Mouse (Mus musculus) myocyte (in vitro differentiated cells): ENCODE data around the gene Kctd6.

Experiments
- CEBPB ChIP-seq: IDR thresholded peaks from 2 replicates; pipeline ENCODE4 v1.6.1; 2011; ENCODE audit warnings: mild to moderate bottlenecking, moderate library complexity; ENCODE audit not compliant: poor library complexity, insufficient read depth, severe bottlenecking
- E2F4 ChIP-seq: IDR thresholded peaks from one replicate; pipeline ENCODE4 v1.6.1; 2011; ENCODE audit warnings: mild to moderate bottlenecking, control low read depth, moderate library complexity; ENCODE audit not compliant: insufficient read depth
- MAX ChIP-seq: IDR thresholded peaks from one replicate; pipeline ENCODE4 v1.6.1; 2011; ENCODE audit warnings: low read depth, mild to moderate bottlenecking, control low read depth
- MYOD1 ChIP-seq, 3 experiments: IDR thresholded peaks; one replicate each; pipeline ENCODE4 v1.6.1; 2011; ENCODE audit warnings: control low read depth in 2 of 3, low read depth in 2 of 3, mild to moderate bottlenecking in 2 of 3, moderate library complexity in 1 of 3; ENCODE audit not compliant: insufficient read length in 2 of 3, control insufficient read depth in 1 of 3
- MYOG ChIP-seq, 3 experiments: IDR thresholded peaks; one replicate each; pipeline ENCODE4 v1.6.1; 2011; ENCODE audit warnings: control low read depth in 2 of 3, low read depth in 2 of 3, mild to moderate bottlenecking in 2 of 3; ENCODE audit not compliant: insufficient read length in 2 of 3, control insufficient read depth in 1 of 3, insufficient read depth in 1 of 3
- POLR2A ChIP-seq: IDR thresholded peaks from one replicate; pipeline ENCODE4 v1.6.1; 2011; ENCODE audit warnings: low read depth, mild to moderate bottlenecking, control low read depth, moderate library complexity; ENCODE audit not compliant: insufficient read length
- POLR2AphosphoS2 ChIP-seq: IDR thresholded peaks from one replicate; pipeline ENCODE4 v1.6.1; 2011; ENCODE audit warnings: low read depth, control low read depth; ENCODE audit not compliant: insufficient read length
- REST ChIP-seq: IDR thresholded peaks from one replicate; pipeline ENCODE4 v1.6.1; 2011; ENCODE audit warnings: mild to moderate bottlenecking, control low read depth, moderate library complexity; ENCODE audit not compliant: insufficient read depth, insufficient read length
- SRF ChIP-seq: IDR thresholded peaks from one replicate; pipeline ENCODE4 v1.6.1; 2011; ENCODE audit warnings: low read depth; ENCODE audit not compliant: control insufficient read depth, insufficient read length
- TCF12 ChIP-seq: IDR thresholded peaks from one replicate; pipeline ENCODE4 v1.6.1; 2011; ENCODE audit warnings: mild to moderate bottlenecking, control low read depth; ENCODE audit not compliant: poor library complexity, insufficient read depth, severe bottlenecking
- USF1 ChIP-seq: IDR thresholded peaks from one replicate; pipeline ENCODE4 v1.6.1; 2011; ENCODE audit warnings: low read depth, mild to moderate bottlenecking, control low read depth, moderate library complexity

DNA sequence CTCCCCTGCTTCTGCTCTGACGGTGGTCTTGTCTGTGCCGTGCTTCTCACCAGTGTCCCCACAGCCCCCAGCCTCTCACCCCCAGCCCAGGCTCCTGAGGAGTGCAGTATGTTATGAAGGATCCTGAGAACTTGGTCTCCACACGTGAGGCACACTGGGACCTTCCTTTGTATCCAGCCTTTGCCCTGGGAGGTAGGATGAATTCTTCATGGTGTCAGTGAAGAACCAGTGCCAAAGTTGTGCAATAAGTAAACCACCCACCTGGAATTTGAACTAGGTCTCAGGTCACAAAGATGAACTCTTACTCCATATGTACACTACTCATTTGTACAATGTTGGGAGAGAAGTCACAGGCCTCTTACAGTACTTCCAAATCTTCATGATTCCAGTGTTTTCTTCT is 45.2 kb downstream of the Kctd6 start, which contains the start of gene Acox2:
- TF ChIP-seq E2F4 (no peak), MYOD1 (IDR thresholded peaks at IDR 0.05; ENCODE audit: control insufficient read depth in 1 of 3, insufficient read length in 2 of 3, low read depth in 2 of 3) (no peak), POLR2A (no peak), MYOG (IDR thresholded peaks at IDR 0.05; ENCODE audit: control insufficient read depth in 1 of 3, insufficient read depth in 1 of 3, insufficient read length in 2 of 3, low read depth in 2 of 3) (no peak), POLR2AphosphoS2 (no peak), USF1 (no peak), MAX (no peak), TCF12 (no peak), REST (no peak), CEBPB (no peak), SRF (no peak)
